Mouse (Mus musculus) testis, adult 2 months (tissue): ENCODE data around the gene Samd4. TPM values are rescaled to one million over a fixed set of nuclear protein-coding genes. Genes with fewer than 3 reads are reported as not detected.

Experiments
- H3K27ac ChIP-seq: fragments of 200-500 bp; 2 replicates; pipeline ENCODE4 v1.5.1; 2012; ENCODE audit warnings: low read depth, low read length; ENCODE audit not compliant: control insufficient read depth, insufficient read depth
- H3K27me3 ChIP-seq: fragments of 200-500 bp; 2 replicates; pipeline ENCODE4 v1.6.1; 2012; ENCODE audit warnings: mild to moderate bottlenecking, low read length, moderate library complexity; ENCODE audit not compliant: control insufficient read depth, insufficient read depth
- H3K36me3 ChIP-seq: fragments of 200-500 bp; 2 replicates; pipeline ENCODE4 v1.6.1; 2012; ENCODE audit warnings: mild to moderate bottlenecking, low read length; ENCODE audit not compliant: control insufficient read depth, insufficient read depth
- H3K4me1 ChIP-seq: fragments of 200-500 bp; 2 replicates; pipeline ENCODE4 v1.6.1; 2012; ENCODE audit warnings: low read length; ENCODE audit not compliant: control insufficient read depth, insufficient read depth
- H3K4me3 ChIP-seq: fragments of 200-500 bp; 2 replicates; pipeline ENCODE4 v1.5.1; 2012; ENCODE audit warnings: low read depth, mild to moderate bottlenecking, low read length, moderate library complexity, mixed read lengths; ENCODE audit not compliant: control insufficient read depth
- CTCF ChIP-seq: fragments of 200-500 bp; IDR thresholded peaks from 2 replicates; pipeline ENCODE4 v1.5.1; 2012; ENCODE audit warnings: low read depth, mild to moderate bottlenecking, inconsistent platforms, low read length, moderate library complexity; ENCODE audit not compliant: control insufficient read depth, insufficient read depth, insufficient replicate concordance
- POLR2A ChIP-seq: fragments of 200-500 bp; IDR thresholded peaks from 2 replicates; pipeline ENCODE4 v1.6.1; 2012; ENCODE audit warnings: low read depth, mild to moderate bottlenecking, inconsistent platforms, low read length, moderate library complexity; ENCODE audit not compliant: control insufficient read depth
- polyA plus RNA-seq: library from polyadenylated mRNA; depleted of rRNA; stranded (reverse); fragments of >200 nt; gene quantifications from 2 replicates; pipeline ENCODE4 v1.2.3, GENCODE M21; 2012

Samd4 gene
- polyA plus RNA-seq, 1 experiment: 693 TPM

- TF ChIP-seq CTCF: no peak
- no peak for TF ChIP-seq POLR2A
- Histone ChIP-seq H3K36me3 (no peaks in the 10 kb centered on the region), H3K27me3 (no peaks in the 10 kb centered on the region), H3K27ac (no peak overlapping the region), H3K4me3 (no peak overlapping the region), H3K4me1 (no peaks in the 10 kb centered on the region; the same call in 1 of the 2 replicates)
Measured at GRCm38 (mm10) chr14:47011171-47012139, 128.8 kb downstream of the Samd4 start.

- H3K27me3 ChIP-seq: no peaks in the 10 kb centered on the region
- H3K27ac ChIP-seq: no peak overlapping the region
- TF ChIP-seq POLR2A (no peak), CTCF (no peak)
- no peaks in the 10 kb centered on the region for H3K36me3 ChIP-seq
- no peaks in the 10 kb centered on the region; the same call in 1 of the 2 replicates for H3K4me1 ChIP-seq
- H3K4me3 ChIP-seq: no peak overlapping the region
Measured at GRCm38 (mm10) chr14:47015618-47016017, 133.0 kb downstream of the Samd4 start.

GRCm38 (mm10) chr14:47017658-47018057, 135.0 kb downstream of the Samd4 start:
- H3K36me3 ChIP-seq: no peaks in the 10 kb centered on the region
- TF ChIP-seq CTCF: no peak
- no peak for TF ChIP-seq POLR2A
- no peaks in the 10 kb centered on the region; the same call in 1 of the 2 replicates for H3K4me1 ChIP-seq
- H3K27me3 ChIP-seq: no peaks in the 10 kb centered on the region
- H3K27ac ChIP-seq: no peak overlapping the region
- H3K4me3 ChIP-seq: no peak overlapping the region

GRCm38 (mm10) chr14:47020886-47021285, 138.2 kb downstream of the Samd4 start:
- Histone ChIP-seq H3K4me3 (no peak overlapping the region), H3K27ac (no peak overlapping the region), H3K36me3 (no peaks in the 10 kb centered on the region), H3K4me1 (no peaks in the 10 kb centered on the region), H3K27me3 (no peaks in the 10 kb centered on the region)
- TF ChIP-seq POLR2A (no peak), CTCF (no peak)

- Histone ChIP-seq H3K27ac (no peak overlapping the region), H3K27me3 (no peaks in the 10 kb centered on the region)
- no peak for TF ChIP-seq POLR2A
- TF ChIP-seq CTCF: no peak
Measured at GRCm38 (mm10) chr14:47023529-47023928, 140.9 kb downstream of the Samd4 start.

GRCm38 (mm10) chr14:47027431-47028118, 144.9 kb downstream of the Samd4 start:
- H3K4me1 ChIP-seq: no peaks in the 10 kb centered on the region
- H3K36me3 ChIP-seq: no peaks in the 10 kb centered on the region
- TF ChIP-seq POLR2A (no peak), CTCF (no peak)

More at GRCm38 (mm10) chr14:47023529-47023928, 140.9 kb downstream of the Samd4 start:
- H3K36me3 ChIP-seq: no peaks in the 10 kb centered on the region
- H3K4me3 ChIP-seq: no peak overlapping the region
- no peaks in the 10 kb centered on the region for H3K4me1 ChIP-seq

GRCm38 (mm10) chr14:47031542-47031941, 148.9 kb downstream of the Samd4 start:
- H3K36me3 ChIP-seq: no peaks in the 10 kb centered on the region
- no peaks in the 10 kb centered on the region for H3K27me3 ChIP-seq
- TF ChIP-seq POLR2A: no peak
- no peak for TF ChIP-seq CTCF
- H3K4me1 ChIP-seq: no peaks in the 10 kb centered on the region
- H3K4me3 ChIP-seq: no peak overlapping the region
- no peak overlapping the region for H3K27ac ChIP-seq

More at GRCm38 (mm10) chr14:47027431-47028118, 144.9 kb downstream of the Samd4 start:
- Histone ChIP-seq H3K27ac (no peak overlapping the region), H3K4me3 (no peak overlapping the region), H3K27me3 (no peaks in the 10 kb centered on the region)
